Mouse (Mus musculus) ovary, postnatal 14 days (tissue): Measurements from ENCODE around the gene Rpl36a-ps1.
"Not testable (repeated sequence)": the region's sequence is repeated elsewhere in the genome, so short reads cannot be mapped to it uniquely, and the experiment has no call there.

Source experiments
- DNase-seq: peaks from one replicate; pipeline ENCODE4 v3.0.0; 2022; ENCODE audit warnings: low spot score

Gene Rpl36a-ps1

DNA sequence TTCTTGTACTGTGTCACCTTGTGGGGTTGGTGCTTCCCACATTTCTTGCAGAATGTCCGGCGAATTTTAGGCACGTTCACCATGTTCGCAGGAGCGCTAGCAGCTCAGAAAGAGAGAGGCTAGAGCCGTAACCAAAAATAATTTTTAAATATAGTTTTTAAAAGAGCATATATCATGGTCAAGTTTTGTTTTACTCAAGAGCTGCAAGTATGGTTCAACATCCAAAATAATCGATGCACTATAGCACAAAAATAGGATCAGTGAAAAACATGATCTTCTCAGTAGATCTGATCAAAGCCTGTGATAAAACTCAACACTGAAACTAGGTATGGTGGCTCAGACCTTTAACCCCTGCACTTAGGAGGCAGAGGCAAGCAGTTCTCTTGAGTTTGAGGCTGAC is at the start of gene Rpl36a-ps1:
Gene Rpl36a-ps1 (minus strand): TSS at position 101 of the 400 bp plus-strand sequence.
- no peak for DNase-seq

- no peak for DNase-seq
Observed at GRCm38 (mm10) chr14:99043499-99043898, 49.4 kb upstream of the Rpl36a-ps1 start.

GRCm38 (mm10) chr14:99041416-99041815 is 47.3 kb upstream of the Rpl36a-ps1 start:
- DNase-seq, result no peak

DNA sequence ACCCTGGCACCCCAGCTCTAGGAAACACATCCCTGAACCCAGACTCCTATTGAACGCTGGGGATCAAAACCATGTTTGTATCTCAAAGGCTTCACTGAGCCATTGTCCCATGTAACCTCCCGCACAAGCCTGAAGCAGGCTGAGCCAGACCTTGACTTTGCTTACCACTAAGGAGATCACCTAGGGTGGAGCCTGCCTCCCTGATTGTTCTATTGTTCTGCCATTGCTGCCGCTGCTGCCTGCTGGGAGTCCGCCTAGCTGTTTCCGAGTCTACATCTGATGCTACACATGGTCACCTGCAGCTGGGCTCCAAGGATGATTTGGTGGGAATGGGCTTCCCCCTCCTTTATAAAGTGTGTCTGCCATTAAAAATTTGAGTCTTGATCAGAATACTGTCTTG is 45.2 kb upstream of the Rpl36a-ps1 start:
- DNase-seq, result not testable (repeated sequence)

GRCm38 (mm10) chr14:99037703-99038102 is 43.6 kb upstream of the Rpl36a-ps1 start:
- DNase-seq, result no peak

DNA sequence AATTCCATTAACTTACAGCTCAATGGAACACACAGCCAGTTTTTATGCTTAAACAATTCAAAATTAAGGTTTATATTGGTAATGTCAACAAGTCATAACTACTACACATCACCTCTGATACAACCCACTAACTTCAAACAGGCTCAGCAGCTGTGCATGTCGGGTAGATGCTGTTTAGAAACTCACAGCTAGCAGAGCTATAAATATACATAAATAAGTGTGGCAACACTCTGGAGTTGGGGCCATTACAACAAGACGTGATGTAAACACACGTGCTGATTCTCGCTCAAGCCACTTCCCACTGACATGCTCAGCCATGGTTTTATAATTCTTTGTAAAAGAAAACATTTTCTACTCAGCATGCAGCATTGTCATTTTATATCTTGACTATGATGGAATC is 41.9 kb upstream of the Rpl36a-ps1 start:
- no peak for DNase-seq

GRCm38 (mm10) chr14:99034851-99035250 is 40.7 kb upstream of the Rpl36a-ps1 start:
- not testable (repeated sequence) for DNase-seq

DNA sequence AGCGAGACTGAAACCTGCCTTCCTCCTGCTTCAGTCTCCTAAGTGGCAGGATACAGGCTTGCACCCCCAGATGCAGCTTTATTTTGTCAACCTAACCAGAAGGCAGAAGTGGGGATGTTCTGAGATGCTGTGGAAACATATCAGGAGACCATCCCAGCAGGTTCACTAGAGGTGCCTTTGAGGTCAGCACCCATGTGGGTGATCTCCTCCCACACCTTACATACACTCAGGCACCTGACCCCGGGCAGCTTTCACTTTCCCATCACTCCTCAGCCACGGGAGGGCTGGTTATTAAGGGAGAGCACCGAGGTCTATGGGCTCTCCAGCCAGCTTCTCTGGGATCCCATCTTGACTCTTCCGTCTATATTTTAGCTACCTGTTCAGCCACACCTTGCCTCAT is 38.5 kb upstream of the Rpl36a-ps1 start:
- no peak for DNase-seq

GRCm38 (mm10) chr14:99031337-99031873 is 37.3 kb upstream of the Rpl36a-ps1 start:
- no peak for DNase-seq

DNA sequence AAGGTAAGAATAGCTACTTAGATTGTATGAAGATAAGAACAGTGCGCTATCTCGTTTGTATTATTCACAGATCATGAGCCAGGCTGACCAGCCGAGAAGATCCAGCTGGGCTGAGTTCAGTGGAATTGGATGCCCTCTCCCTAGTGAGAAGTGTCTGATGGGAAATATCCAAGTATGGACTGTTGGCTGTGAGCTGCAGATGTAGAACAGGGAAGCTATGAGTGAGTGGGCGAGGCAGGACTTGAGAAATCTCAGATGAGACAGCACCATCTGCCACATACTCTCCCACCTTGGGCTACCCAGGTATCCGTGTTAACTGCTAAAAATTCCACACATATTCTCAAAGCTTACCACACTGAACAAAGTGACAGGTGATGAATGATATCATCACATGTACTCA is 35.9 kb upstream of the Rpl36a-ps1 start:
- no peak for DNase-seq

DNA sequence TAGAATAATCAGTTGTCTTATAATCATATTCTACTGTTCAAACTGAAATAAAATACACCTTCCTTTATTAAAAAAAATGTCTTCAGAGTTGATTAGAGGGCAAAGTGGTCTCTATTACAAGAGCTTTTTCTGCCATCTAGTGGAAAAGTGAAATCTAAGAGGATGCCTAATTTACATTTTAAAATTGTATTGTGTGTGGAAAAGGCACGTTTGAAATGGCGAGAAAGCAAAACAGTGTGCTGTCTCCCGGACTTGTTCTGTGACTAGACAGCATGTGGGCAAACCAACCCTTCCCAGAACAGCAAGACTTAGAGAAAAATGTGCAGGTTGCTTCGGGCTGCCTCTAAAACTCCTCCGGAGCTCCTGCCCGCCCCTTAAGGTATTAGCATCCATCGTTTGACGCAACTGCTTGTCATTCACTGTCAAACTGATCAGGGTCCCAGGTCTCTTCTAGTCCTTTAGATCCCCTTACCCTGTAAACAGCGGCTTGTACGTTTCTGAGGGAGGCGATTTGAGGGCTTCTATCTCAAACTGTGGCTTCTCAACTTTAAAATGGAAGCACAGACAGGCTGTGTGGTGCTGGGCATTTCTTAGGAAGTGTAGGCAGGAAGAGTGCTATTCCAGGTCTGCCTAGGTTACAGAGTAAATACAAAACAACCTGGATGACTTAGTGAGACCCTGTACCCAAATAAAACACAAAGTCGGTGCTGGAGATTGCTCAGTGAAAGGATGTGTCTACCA is 28.4 kb upstream of the Rpl36a-ps1 start:
- DNase-seq, result no peak

- no peak for DNase-seq
Observed at GRCm38 (mm10) chr14:99019136-99019808, 25.2 kb upstream of the Rpl36a-ps1 start.

- no peak for DNase-seq
Observed at GRCm38 (mm10) chr14:99018691-99019090, 24.6 kb upstream of the Rpl36a-ps1 start.

GRCm38 (mm10) chr14:99010920-99011313 is 16.8 kb upstream of the Rpl36a-ps1 start:
- DNase-seq, result no peak

- no peak for DNase-seq
Observed at GRCm38 (mm10) chr14:99010224-99010919, 16.3 kb upstream of the Rpl36a-ps1 start.

- DNase-seq, result no peak
Observed at GRCm38 (mm10) chr14:98992482-98992881, 1.6 kb downstream of the Rpl36a-ps1 start.

GRCm38 (mm10) chr14:98990636-98991035 is 3.5 kb downstream of the Rpl36a-ps1 start:
- no peak for DNase-seq

DNA sequence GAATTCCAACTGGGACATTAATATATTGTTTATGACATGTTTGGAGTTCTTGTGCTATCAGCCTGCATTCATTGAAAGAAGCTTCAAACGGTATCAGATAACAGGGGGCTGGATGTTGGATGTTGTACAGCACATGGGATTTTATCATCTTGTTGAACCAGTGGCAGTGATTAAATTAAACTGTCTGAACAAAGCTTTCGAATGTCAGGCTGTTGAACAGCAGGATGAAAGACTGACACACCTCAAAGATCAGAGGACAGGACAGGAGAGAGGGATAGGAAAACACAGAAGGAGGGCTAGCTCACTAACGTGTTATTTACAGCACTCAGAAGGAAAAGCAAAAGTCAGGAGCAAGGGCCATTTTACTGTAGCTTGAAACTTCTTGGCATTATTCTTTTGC is 4.3 kb downstream of the Rpl36a-ps1 start:
- no peak for DNase-seq

GRCm38 (mm10) chr14:98971921-98972320 is 22.2 kb downstream of the Rpl36a-ps1 start:
- DNase-seq, result no peak

DNA sequence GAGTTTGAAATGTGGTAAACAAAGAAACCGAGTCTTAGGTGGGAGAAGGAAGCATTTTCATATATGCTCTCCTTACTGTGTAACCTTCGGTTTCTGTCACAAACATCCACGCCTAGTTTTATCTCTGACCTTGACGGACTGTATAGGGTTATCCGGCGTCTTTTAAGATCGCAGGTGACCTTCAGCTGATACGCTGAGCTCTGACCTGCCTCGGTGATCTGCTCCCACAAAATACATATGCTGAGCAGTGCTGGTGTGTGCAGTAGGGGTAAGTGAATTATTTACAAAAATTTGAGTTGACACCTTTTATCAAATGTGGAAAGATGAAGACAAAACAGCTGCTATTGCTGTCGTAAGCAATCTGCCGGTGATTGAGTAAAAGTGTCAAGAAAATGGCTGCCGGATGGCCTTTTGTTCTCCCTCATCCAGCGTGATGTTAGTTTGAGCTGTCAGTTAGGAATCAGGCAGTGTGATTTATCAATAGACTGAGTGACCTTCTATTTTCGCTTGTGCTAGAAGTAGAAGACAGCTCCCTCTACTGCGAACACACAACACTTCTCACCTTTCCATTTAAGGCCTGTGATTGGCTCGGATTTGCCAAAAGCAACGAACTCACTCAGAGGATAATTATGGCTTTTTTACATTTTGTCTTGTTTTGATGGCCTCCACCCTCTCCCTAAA is 35.0 kb downstream of the Rpl36a-ps1 start:
- DNase-seq, result no peak

- DNase-seq, result no peak
Observed at GRCm38 (mm10) chr14:98956788-98957187, 37.3 kb downstream of the Rpl36a-ps1 start.

DNA sequence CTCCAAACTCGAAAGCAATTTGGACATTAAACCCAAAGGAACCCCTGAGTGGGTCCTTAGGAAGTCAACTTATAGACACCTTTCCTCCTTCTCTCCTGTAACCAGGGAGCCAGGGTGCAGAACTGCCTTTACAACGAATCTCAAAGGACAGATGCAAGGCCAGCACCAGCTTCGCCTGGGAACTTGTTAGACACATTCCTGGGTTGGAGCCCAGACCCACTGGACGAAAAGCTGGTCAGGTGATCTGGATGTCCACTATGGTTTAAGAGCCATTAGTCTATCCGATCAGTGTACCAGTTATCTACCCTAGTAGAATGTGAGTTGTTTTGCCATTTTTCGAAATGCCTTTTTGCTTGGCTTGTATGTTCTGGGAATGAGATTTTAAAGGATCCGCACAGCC is 41.7 kb downstream of the Rpl36a-ps1 start:
- DNase-seq, result no peak
